ENCODE assay signal across 8 mouse cellular contexts in genomic region chr16:57166086-57166485, GRCm38 (mm10). TPM values are rescaled to one million over a fixed set of nuclear protein-coding genes. Genes with fewer than 3 reads are reported as not detected.
DNase-seq lines count a peak whose midpoint lies in the region; ATAC-seq and TF ChIP-seq lines count a peak whose summit lies in the region.

No protein-coding gene starts in this region.

- no peak overlapping the region for H3K9ac ChIP-seq in heart, adult 2 months (ENCODE audit: low read depth, low read length)
- H3K9ac ChIP-seq in CH12.LX (ENCODE audit: insufficient read depth, low read depth), result peak overlapping the region; percentile 82
- no peak overlapping the region for H3K9ac ChIP-seq in hindbrain, embryonic 12.5 days
- H3K9ac ChIP-seq in liver, postnatal 0 days (replicated peaks), result peak overlapping the region; percentile 16; the same call in 1 of the 2 replicates

- no peak for TF ChIP-seq RAD21 in CH12.LX (IDR thresholded peaks at IDR 0.05; ENCODE audit: low read depth, low read length)

- dilution Hi-C loops in CH12.LX (cut with MboI; ENCODE audit: extremely low pct_ligation_motif_present, extremely low pct_unique_long_range_greater_than_20kb, low sequenced_read_pairs), result no loop called here

- ATAC-seq in hindbrain, embryonic 12.5 days (ENCODE audit: low FRiP score), result no peak
- ATAC-seq in liver, postnatal 0 days, result no peak

- TF ChIP-seq POLR2A in heart, adult 2 months (IDR thresholded peaks at IDR 0.05; ENCODE audit: insufficient read depth, low read depth, low read length), result no peak
- no peak for TF ChIP-seq POLR2A in CH12.LX (IDR thresholded peaks at IDR 0.05; ENCODE audit: low read depth, low read length)

- H3K4me2 ChIP-seq in CH12.LX (ENCODE audit: insufficient read depth, low read depth, poor library complexity, severe bottlenecking), result peak overlapping the region; percentile 45; the same call in 1 of the 2 replicates
- H3K4me2 ChIP-seq in hindbrain, embryonic 12.5 days (replicated peaks), result peak overlapping the region; percentile 61
- H3K4me2 ChIP-seq in liver, postnatal 0 days (ENCODE audit: low read depth, low read length), result peak overlapping the region; percentile 93

- H3K27me3 ChIP-seq in heart, adult 2 months (ENCODE audit: control insufficient read depth, insufficient read depth, low read length), result no peaks in the 10 kb centered on the region
- H3K27me3 ChIP-seq in CH12.LX (replicated peaks), result no peaks in the 10 kb centered on the region
- no peaks in the 10 kb centered on the region for H3K27me3 ChIP-seq in hindbrain, embryonic 12.5 days
- H3K27me3 ChIP-seq in liver, postnatal 0 days (ENCODE audit: insufficient read depth, low read length), result no peaks in the 10 kb centered on the region

- H3K79me2 ChIP-seq in heart, adult 2 months (replicated peaks; ENCODE audit: control insufficient read depth, insufficient read depth, low read length), result no peaks in the 10 kb centered on the region
- H3K79me2 ChIP-seq in CH12.LX (replicated peaks; ENCODE audit: control insufficient read depth, extremely low read depth, insufficient read depth, poor library complexity, severe bottlenecking), result peaks cover 10% of the 10 kb centered on the region

- no peak for TF ChIP-seq EP300 in heart, adult 2 months (IDR thresholded peaks at IDR 0.05; ENCODE audit: insufficient read depth, low read depth, low read length)
- TF ChIP-seq EP300 in CH12.LX (IDR thresholded peaks at IDR 0.05; ENCODE audit: low read length), result no peak
- TF ChIP-seq EP300 in liver, postnatal 0 days (IDR thresholded peaks at IDR 0.05; ENCODE audit: low read depth), result no peak

- H3K36me3 ChIP-seq in heart, adult 2 months (ENCODE audit: control insufficient read depth, insufficient read depth, low read length), result no peaks in the 10 kb centered on the region
- peaks cover 27 to 69% of the 10 kb centered on the region in 2 experiments for H3K36me3 ChIP-seq in CH12.LX (replicated peaks in 1 of 2; ENCODE audit: control insufficient read depth in 1 of 2, insufficient read depth in 1 of 2, low read length in 1 of 2)
- peaks cover 3% of the 10 kb centered on the region; the same call in 1 of the 2 replicates for H3K36me3 ChIP-seq in hindbrain, embryonic 12.5 days
- peaks cover 22% of the 10 kb centered on the region for H3K36me3 ChIP-seq in liver, postnatal 0 days (replicated peaks; ENCODE audit: insufficient read depth, low read length)

- H3K27ac ChIP-seq in heart, adult 2 months, result peak overlapping the region; percentile 91; the same call in 1 of the 2 replicates
- H3K27ac ChIP-seq in CH12.LX (ENCODE audit: insufficient read depth, low read depth), result no peak overlapping the region
- no peak overlapping the region for H3K27ac ChIP-seq in hindbrain, embryonic 12.5 days
- peak overlapping the region; percentile 80 for H3K27ac ChIP-seq in liver, postnatal 0 days (ENCODE audit: low read depth)

- no peak for DNase-seq in heart, adult 2 months
- no peak for DNase-seq in heart, adult 8-10 months (ENCODE audit: low spot score)
- DNase-seq in CH12.LX (ENCODE audit: extremely low read depth), result no peak
- DNase-seq in liver, postnatal 0 days, result no peak
- DNase-seq in spleen, adult 18-20 months, result no peak
- DNase-seq in spleen, postnatal 14 days (ENCODE audit: low spot score in 2 of 2), result no peak
- DNase-seq in embryo, embryonic 11 days, result no peak

- in situ Hi-C loops in CH12.LX (cut with MboI; ENCODE audit: low pct_ligation_motif_present, low pct_unique_long_range_greater_than_20kb, low sequenced_read_pairs), result loop anchor here (5.0 kb wide), 1 partner anchor 44 kb away; the partner anchor contains the start of gene Tomm70a

- WGBS in heart, adult 2 months, result 65% methylated on average over 6 of the region's 6 CpGs
- 89% methylated on average over 6 of the region's 6 CpGs for WGBS in hindbrain, embryonic 12.5 days
- 63% methylated on average over 6 of the region's 6 CpGs for WGBS in liver, postnatal 0 days (ENCODE audit: insufficient replicate concordance)

- H3K4me3 ChIP-seq in heart, adult 2 months, result peak overlapping the region; percentile 57
- H3K4me3 ChIP-seq in CH12.LX (replicated peaks in 1 of 3; ENCODE audit: low read depth in 2 of 3, low read length in 2 of 3, poor library complexity in 1 of 3), result peak overlapping the region in 2 of 3 experiments; percentile 83 to 96
- H3K4me3 ChIP-seq in hindbrain, embryonic 12.5 days, result peak overlapping the region; percentile 67; the same call in 1 of the 2 replicates
- H3K4me3 ChIP-seq in liver, postnatal 0 days (ENCODE audit: low read depth, low read length), result peak overlapping the region; percentile 80

- no peak for TF ChIP-seq CTCF in heart, adult 2 months (IDR thresholded peaks at IDR 0.05)
- TF ChIP-seq CTCF in CH12.LX (conservative IDR thresholded peaks at IDR 0.05 in 1 of 2, IDR thresholded peaks at IDR 0.05 in 1 of 2; ENCODE audit: low read depth in 2 of 2, low read length in 2 of 2), result no peak
- TF ChIP-seq CTCF in liver, postnatal 0 days (IDR thresholded peaks at IDR 0.05; ENCODE audit: low read depth), result no peak

- H3K4me1 ChIP-seq in heart, adult 2 months (ENCODE audit: control insufficient read depth, insufficient read depth, low read length), result peaks cover 2% of the 10 kb centered on the region
- H3K4me1 ChIP-seq in CH12.LX (ENCODE audit: control insufficient read depth in 1 of 2, insufficient read depth in 2 of 2), result peaks cover 5 to 28% of the 10 kb centered on the region in 2 experiments
- peaks cover 10% of the 10 kb centered on the region for H3K4me1 ChIP-seq in hindbrain, embryonic 12.5 days
- H3K4me1 ChIP-seq in liver, postnatal 0 days (ENCODE audit: insufficient read depth), result peaks cover 12% of the 10 kb centered on the region

- intact Hi-C loops in heart, adult 2 months (cut with DNase I), result loop anchor here (1.0 to 5.0 kb wide), 2 partner anchors 45 to 394 kb away; partner anchors contain the start of gene Tomm70a

- H3K9me3 ChIP-seq in CH12.LX (replicated peaks; ENCODE audit: low read length), result no peaks in the 10 kb centered on the region
- no peaks in the 10 kb centered on the region for H3K9me3 ChIP-seq in hindbrain, embryonic 12.5 days (replicated peaks)
- no peaks in the 10 kb centered on the region for H3K9me3 ChIP-seq in liver, postnatal 0 days (ENCODE audit: low read length)

TF ChIP-seq in CH12.LX, 34 proteins besides CTCF, POLR2A, EP300 and RAD21:
- TF ChIP-seq UBTF (IDR thresholded peaks at IDR 0.05; ENCODE audit: low read depth, low read length) (0 out of 2 replicates have a peak, but pooled peaks have one; percentile 7), MEF2A (IDR thresholded peaks at IDR 0.05; ENCODE audit: borderline replicate concordance, low read depth, low read length) (no peak), USF2 (conservative IDR thresholded peaks at IDR 0.05; ENCODE audit: low read depth, low read length) (no peak), ZNF384 (IDR thresholded peaks at IDR 0.05; ENCODE audit: low read depth, low read length) (peak; percentile 60), CHD2 (IDR thresholded peaks at IDR 0.05; ENCODE audit: low read length) (no peak)

RNA-seq across cellular contexts. Expression of gene Nit2, which starts 1.1 kb away (rescaled TPM):
- total RNA-seq in heart, adult 2 months (2021), result 10 to 100 TPM; 27.4 to 35.4 TPM
- polyA plus RNA-seq in heart, adult 2 months (2012; rRNA removed), result 19.3 and 27.5 TPM in 2 replicates
- total RNA-seq in heart, adult 8-10 months (2022), result 10 to 100 TPM; 25.8 to 33.3 (median 29.9) TPM
- 59.4 and 60.1 TPM in 2 replicates for total RNA-seq in CH12.LX (2012; rRNA removed)
- 90.9 and 93.3 TPM in 2 replicates for total RNA-seq in CH12.LX (2014; rRNA removed)
- polyA plus RNA-seq in CH12.LX (2012; ENCODE audit: insufficient read length, low read depth), result 71.8 and 84.4 TPM in 2 replicates
- 41.8 and 43.1 TPM in 2 replicates for polyA plus RNA-seq in hindbrain, embryonic 12.5 days (2016; fragmentation: Nextera tagmentation; extraction: Ambion mirVana)
- polyA plus RNA-seq in liver, postnatal 0 days (2015; fragmentation: Nextera tagmentation; extraction: Ambion mirVana), result 69.3 and 74.2 TPM in 2 replicates

RNA-seq across cellular contexts. Expression of gene Tomm70a, which starts 44.6 kb away (rescaled TPM):
- 10 to 100 TPM; 41.8 to 44.1 TPM for total RNA-seq in heart, adult 2 months (2021)
- polyA plus RNA-seq in heart, adult 2 months (2012; rRNA removed), result 10.6 and 21.7 TPM in 2 replicates
- total RNA-seq in heart, adult 8-10 months (2022), result 10 to 100 TPM; 36.3 to 45.4 (median 41.1) TPM
- total RNA-seq in CH12.LX (2012; rRNA removed) (112 and 127 TPM in 2 replicates), CH12.LX (2014; rRNA removed) (194 and 216 TPM in 2 replicates)
- 129 TPM in 2 replicates for polyA plus RNA-seq in CH12.LX (2012; ENCODE audit: insufficient read length, low read depth)
- 63.9 and 64.9 TPM in 2 replicates for polyA plus RNA-seq in hindbrain, embryonic 12.5 days (2016; fragmentation: Nextera tagmentation; extraction: Ambion mirVana)
- polyA plus RNA-seq in liver, postnatal 0 days (2015; fragmentation: Nextera tagmentation; extraction: Ambion mirVana), result 27.6 and 29.9 TPM in 2 replicates

Comparison
In these comparisons a context has a peak if more than half of its experiments do, and no peak if none do; other contexts are left out.
1. H3K27ac ChIP-seq: peak in heart, adult 2 months (single experiment) and liver, postnatal 0 days (single experiment); none in CH12.LX (single experiment) and hindbrain, embryonic 12.5 days (single experiment).
2. H3K9ac ChIP-seq: peak in CH12.LX (single experiment) and liver, postnatal 0 days (single experiment); none in heart, adult 2 months (single experiment) and hindbrain, embryonic 12.5 days (single experiment).
3. Peak in every context shown above with its lines, with median percentiles within 50 percentile points of each other: H3K4me3 ChIP-seq and H3K4me2 ChIP-seq.